Mouse (Mus musculus) ES-CJ7 (cell line): ENCODE measurements at regions not wholly inside any gene's neighbourhood (a gene's known extent, or its start where the extent isn't known, plus 50 kb on each side); places are given as distances from the start of the nearest gene placed in this dataset.

Experiments used
- DNase-seq: peaks from one replicate; pipeline ENCODE4 v3.0.0; 2011; ENCODE audit warnings: low read depth, low spot score

- DNase-seq = no peak
Observed at GRCm38 (mm10) chr4:54282934-54283333, 457.1 kb downstream of the Tmem38b start.

DNA sequence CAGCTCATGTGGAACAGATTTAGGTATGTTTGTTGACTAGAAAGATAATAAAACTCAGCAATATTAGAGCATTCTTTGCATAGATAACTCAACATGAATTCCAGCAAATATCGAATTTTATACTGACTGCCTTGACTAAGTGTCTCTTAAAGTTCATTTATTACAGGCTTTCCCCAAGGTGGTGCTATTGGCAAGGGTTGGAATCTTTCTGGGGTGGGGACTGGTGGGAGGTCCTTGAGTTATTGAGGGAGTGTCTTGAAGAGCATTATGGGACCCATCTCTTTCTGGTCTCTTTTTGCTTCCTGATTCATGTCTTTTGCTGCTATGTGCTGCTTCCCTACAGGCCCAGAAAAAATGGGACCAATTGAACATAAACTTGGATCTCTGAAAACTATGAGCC, 488.0 kb downstream of the Tmem38b start:
- DNase-seq = peak; percentile 4

DNA sequence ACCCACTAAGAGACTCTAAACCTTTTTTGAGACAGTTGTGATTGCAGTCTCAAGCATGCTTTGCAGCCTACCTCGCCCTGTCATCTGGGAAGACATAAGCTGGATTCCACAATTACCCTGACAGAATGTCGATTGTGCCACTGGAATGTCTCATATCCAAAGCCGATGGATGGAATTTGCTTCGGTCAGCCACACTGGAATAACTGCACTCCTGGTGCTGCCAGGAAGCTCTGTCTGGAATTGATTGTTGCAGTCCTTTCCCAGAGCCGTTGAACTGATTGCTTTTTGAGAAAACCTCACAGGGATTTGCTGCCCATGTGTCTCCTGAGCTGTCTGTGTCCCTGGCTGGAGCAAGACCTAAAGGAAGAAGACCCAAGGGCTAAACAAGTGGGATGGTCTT, 499.0 kb downstream of the Tmem38b start:
- no peak for DNase-seq

GRCm38 (mm10) chr4:54328273-54328672, 502.4 kb downstream of the Tmem38b start:
- DNase-seq = no peak

DNA sequence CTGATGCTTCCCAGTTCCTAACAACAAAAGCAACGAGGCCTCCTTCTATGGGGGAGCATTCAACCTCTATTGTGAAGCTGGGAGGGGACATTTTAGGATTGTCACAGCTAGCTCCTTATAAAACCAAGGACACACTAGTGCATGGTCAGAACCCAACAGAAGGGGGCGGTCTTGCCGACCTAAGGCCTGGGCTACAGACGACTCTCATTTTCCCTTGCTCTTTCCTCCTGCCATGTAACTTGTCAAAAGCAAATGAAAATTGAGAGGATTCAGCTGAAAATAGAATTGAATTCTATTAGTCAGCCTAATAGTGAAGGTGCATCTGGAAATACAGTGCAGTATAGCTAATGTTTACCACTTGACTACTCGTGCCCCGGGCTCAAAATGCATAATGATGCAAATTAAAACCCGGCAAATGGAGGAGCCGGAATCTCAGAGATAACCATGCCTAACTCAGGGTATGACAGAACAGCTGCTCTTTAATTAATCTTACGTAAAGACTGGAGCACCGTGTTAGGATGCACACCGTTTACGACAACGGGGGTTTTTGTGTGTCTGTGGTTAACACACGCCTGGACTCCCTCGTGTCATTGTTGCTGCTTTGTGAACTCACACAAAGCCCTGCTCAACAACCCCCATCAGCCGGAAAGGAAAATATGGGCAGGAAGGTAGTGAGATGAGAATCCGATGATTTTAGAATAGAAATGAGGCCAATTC, 503.0 kb downstream of the Tmem38b start:
- DNase-seq = no peak

DNA sequence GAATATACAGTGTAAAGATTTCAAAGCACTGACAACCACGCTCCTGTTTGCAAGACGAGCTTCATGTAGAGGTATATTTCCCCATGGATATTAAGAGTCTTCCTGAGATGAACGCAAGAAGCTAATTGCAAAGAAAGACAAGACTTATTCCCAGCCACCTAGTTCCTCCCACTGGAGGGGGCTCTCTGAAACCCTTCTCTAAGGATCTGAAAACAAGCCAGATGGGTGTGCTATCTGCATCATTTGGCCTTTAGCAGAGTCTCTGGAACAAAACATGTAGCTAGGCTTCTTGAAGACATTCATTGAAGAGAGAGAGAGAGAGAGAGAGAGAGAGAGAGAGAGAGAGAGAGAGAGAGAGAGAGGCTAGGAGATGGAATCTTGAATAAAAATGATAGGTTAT, 504.8 kb downstream of the Tmem38b start:
- DNase-seq = no peak

DNA sequence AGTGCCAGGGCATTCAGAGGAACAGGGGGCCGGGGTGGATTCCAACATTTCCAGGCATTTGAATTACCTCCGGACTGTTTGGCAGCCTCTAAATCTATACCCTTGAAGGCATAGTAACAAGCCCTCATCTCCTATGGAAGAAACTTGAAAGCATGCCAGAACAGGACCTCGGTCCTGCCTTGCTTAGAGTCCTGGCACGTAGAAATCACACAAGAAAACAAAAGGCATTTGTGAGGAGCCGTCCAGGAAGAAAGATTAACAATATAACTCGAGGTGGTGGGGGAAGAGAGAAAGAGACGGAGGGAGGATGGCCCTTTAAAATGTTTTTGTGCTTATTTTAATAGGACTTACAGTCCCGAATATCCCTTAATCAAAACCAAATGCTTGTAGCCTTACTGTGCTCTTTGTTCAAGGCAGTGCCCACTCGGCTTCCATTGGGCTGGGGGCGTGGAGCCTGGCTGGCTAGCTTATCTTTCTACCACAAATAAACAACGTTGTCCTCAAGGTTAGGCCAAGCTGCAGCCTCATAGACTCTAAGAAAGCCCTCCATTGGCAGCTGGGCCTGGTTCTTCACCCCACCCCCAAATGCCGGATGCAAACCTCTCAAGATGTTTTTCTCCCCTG, 505.9 kb downstream of the Tmem38b start:
- no peak for DNase-seq

GRCm38 (mm10) chr4:54332261-54332660, 506.4 kb downstream of the Tmem38b start:
- no peak for DNase-seq

DNA sequence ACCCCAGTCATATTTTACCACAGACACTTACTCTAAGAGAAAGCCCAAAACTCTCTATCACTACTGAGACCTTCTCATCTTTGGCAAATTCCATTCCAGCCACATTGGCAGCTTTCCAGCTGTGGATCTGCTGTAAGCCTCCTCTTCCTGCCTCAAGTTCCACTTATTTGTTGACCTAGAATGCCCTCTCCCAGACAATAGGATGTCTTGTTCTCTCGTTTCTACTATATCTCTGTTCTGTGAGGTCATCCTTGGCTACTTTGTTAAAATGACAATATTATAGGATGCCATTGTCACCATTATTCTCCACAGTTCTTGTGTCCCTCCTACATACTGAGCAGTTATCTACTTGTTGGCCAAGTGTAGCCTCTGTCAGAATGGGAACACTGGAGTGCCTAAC, 512.7 kb downstream of the Tmem38b start:
- no peak for DNase-seq

GRCm38 (mm10) chr4:54340106-54340505, 514.3 kb downstream of the Tmem38b start:
- no peak for DNase-seq

DNA sequence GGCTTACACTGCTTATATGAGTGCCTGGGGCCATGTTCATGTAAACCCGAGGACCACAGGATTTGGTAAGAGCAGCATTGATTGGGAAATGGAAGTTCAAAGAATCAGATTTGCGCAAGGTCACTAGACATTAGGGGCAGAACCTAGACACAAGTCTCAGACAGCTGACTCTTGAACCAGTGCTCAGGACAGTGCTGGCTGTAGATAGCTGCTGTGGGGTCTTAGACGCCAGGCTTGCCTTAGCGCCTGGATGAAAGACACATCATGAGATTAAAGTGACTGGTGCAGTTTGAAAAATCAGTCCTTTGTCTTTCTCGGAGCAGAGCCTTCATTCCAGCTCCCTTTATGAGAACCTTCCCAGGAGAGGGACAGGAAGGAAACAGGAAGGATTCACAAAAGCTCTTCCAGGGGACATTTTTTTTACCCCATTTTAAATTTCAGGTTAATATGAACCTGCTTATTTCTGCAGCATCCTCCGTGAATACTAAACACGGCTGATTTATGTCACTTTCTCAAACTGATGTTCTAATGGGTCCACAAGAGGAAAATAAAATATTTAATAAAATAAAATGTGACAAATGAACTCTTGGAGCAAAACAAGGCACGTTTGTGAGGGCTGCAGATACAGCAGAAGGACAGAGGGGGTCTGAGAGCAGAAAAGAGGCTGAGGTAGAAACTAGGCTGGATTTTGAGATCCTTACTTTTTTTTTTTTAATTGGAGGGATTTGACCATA, 528.0 kb downstream of the Tmem38b start:
- no peak for DNase-seq

DNA sequence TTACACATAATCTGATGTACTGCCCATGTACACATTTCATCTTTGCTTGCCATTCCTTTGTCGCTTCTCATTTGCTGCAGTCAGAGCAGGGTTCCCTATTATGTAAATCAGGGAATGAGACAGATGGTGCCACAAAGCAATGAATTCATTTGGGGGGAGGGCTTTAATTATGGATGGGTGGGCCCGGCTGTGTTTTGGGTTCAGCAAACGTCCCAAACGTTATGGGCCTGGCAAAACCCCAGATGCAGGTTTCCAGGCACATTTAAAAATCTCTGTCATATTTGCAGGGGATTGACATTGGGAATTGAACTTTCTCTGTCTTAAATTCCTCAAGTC, 528.5 kb downstream of the Tmem38b start:
- DNase-seq = no peak

GRCm38 (mm10) chr4:54355381-54356040, 529.7 kb downstream of the Tmem38b start:
- DNase-seq = no peak

DNA sequence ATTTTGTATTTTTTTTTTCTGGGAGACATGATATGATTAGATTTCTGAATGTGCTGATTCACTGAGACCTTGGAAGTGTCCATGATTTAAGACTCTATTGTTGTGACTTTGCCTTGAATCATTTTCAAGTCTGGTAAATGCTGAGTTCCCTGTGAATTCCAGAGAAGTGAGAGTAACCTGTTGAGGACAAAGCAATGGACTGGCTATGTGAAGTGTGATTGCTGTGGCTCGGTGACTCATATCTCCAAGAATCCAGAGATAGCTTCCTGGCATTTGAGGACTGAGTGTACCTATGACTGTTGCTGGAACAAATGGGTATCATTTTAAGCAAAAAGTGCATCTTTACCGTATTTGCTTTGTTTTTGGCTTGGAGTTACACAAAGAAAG, 530.2 kb downstream of the Tmem38b start:
- no peak for DNase-seq

DNA sequence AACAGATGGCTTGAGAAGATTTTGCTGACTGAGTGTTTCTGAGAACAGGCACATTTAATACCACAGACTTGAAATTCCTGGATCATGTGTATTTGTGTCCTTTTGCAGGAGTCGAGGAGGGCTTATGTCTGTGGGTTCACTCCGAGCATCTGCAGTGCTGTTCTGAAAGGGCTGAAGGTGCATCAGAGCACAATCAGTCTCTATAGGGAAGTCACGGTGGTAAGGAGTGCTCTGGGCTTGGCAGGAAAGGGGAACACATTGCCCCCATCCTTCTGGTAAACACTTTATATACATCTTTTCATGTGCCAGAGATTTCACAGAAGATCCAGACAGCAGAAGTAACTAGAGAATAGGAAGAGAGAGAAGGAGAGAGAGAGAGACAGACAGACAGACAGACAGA, 545.1 kb downstream of the Tmem38b start:
- DNase-seq = no peak

DNA sequence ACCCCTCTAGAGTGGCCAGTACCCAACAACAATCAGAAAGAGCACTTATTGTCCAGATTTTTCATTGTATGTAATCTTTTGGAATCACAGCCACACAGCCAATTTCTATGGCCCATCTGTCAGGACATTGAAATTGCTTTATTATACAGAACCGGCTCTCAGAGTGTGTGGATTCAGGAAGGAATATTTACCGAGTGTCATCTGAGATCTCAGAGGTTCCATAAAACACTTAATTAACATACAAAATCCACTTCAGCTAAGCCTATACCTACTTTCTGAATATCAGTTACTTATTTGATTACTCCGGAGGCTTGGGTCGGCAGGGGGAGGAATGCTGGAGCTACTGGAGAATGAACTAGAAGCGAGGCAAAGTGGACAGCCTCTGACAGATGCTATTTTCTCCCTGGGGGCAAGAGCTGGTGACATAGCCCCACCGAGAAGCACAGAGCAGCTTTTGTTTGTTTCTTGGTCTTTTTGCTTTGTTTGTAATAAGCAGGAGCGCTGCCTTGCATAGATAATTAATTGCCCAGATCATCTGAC, 545.6 kb downstream of the Tmem38b start:
- no peak for DNase-seq

DNA sequence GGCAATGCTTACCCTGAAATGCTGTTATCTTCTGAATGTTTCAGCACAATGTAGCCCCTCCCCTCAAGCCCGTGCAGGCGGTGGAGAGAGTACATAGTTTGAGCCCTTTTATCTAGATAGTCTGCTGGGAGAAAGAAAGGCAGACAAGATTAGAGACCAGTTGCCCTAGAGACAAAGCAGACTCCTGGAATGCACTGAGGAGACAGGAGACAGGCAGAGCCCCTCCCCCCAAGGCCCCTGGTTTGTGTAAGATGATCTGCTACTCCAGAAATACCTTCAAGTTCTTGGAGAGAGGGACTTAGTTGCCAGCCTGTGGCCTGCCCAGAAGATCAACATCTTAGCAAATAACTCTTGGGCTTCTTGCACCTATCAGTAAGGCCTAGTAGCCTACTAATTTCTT, 547.8 kb downstream of the Tmem38b start:
- no peak for DNase-seq

- DNase-seq = no peak
Observed at GRCm38 (mm10) chr4:54374457-54374856, 548.6 kb downstream of the Tmem38b start.

DNA sequence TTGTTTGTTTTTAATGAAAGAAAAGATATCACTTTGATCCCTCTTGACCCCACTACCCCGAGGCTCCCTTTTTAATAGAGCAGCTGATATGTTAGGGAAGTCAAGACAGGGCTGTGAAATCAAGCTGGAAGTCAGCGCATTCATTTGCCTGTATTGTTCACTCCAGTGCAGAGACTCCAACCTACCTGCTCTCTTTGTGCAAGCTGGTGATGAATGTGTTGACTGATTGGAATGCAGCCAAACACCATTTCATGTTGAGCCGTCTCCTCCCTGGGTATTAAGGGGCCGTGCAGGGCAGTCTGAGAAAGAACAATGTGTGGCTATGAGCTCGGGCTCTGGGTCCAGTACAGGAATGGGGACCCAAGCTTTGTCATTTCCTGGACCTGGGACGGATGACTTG, 557.4 kb upstream of the Zfp462 start:
- no peak for DNase-seq

- DNase-seq = no peak
Observed at GRCm38 (mm10) chr4:54391536-54392208, 553.2 kb upstream of the Zfp462 start.

DNA sequence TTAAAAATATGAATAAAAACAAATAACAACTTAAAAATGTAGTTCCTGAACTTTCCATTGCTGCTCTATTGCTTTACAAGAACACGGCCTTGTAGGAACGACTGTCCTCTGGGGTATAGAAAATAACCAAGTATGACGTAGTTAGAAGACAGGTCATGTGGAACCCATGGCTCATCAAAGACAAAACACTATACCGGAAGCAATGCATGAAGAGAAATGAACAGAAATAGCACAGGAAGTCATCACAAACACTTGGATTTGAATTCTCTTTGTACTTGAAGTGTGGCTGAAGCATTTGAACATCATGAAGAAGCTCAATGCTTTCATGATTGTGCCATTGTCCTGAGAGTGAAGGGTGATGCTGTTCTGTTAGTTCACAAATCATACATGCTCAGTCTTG, 538.7 kb upstream of the Zfp462 start:
- DNase-seq = no peak

- DNase-seq = no peak
Observed at GRCm38 (mm10) chr4:54407930-54408329, 536.9 kb upstream of the Zfp462 start.
